Mouse (Mus musculus): ENCODE measurements around the gene Slc35e3. TPM values are rescaled to one million over a fixed set of nuclear protein-coding genes. Genes with fewer than 3 reads are reported as not detected.
A peak's percentile ranks its signal among the peaks of the same experiment; 100 is the strongest.

The Slc35e3 gene
- polyA plus RNA-seq, 1 experiment from 2014 or later: 34.0 TPM

DNA sequence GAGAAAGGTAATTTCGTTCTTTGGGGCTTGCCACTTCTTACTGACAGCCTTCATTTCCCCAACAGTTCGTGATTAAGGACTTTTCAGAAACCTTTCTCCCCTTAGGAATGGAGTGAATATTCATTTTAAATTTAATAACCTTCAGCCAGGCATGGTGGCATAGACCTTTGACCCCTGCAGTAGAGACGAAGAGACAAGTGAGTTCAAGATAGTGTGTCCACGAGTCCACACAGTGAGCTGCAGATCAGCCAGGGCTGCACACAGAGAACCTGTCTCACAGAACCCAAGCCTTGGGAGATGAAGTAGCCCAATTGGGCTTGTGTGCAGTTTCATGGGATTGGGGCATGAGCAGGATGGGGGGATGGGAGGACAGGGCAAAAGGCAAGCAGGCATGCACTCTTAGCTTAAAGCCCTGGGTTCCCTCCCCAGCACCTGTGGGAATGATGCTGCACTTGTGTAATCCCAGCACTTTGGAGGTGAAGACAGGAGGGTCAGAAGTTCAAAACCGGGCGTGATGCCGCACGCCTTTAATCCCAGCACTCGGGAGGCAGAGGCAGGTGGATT is 33.9 kb downstream of the Slc35e3 start:
- 85% methylated on average over 9 of the region's 9 CpGs for WGBS
- no peak overlapping the region for H3K4me3 ChIP-seq
- no peak overlapping the region for H3K9ac ChIP-seq
- peaks cover 4% of the 10 kb centered on the region; the same call in 1 of the 2 replicates for H3K36me3 ChIP-seq
- H3K4me1 ChIP-seq: peaks cover 10% of the 10 kb centered on the region
- H3K4me2 ChIP-seq: no peak overlapping the region
- no peak overlapping the region for H3K27ac ChIP-seq
- H3K27me3 ChIP-seq: no peaks in the 10 kb centered on the region
- no peak for ATAC-seq (ENCODE audit: insufficient number of reproducible peaks, insufficient read depth, low FRiP score, low TSS enrichment, low read depth)
- H3K9me3 ChIP-seq: no peaks in the 10 kb centered on the region

DNA sequence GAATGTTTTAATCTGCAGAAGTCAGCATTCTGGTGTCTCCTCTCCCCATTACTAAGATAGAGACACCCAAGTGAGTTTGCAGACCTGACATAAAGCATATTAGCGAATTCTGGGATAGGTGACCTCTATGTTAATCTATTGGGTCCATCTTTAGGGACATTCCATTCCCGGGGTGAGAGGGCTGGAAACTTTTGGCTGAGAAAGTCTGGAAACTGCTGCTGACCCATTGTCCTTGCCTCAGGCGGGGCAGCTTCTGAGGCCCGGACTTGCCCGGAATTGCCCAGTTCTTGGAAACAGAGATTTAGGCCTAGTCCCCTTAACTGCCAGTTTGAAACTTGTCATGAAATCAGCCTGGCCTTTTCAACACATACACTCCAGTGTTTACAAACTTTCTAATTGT is 34.8 kb downstream of the Slc35e3 start:
- Histone ChIP-seq H3K9ac (no peak overlapping the region), H3K4me3 (peak overlapping the region; percentile 86), H3K4me1 (peaks cover 10% of the 10 kb centered on the region), H3K27ac (no peak overlapping the region), H3K36me3 (peaks cover 12% of the 10 kb centered on the region), H3K4me2 (peak overlapping the region; percentile 69), H3K27me3 (no peaks in the 10 kb centered on the region), H3K9me3 (no peaks in the 10 kb centered on the region)
- WGBS: 64% methylated on average over 5 of the region's 5 CpGs
- no peak for ATAC-seq (ENCODE audit: insufficient number of reproducible peaks, insufficient read depth, low FRiP score, low TSS enrichment, low read depth)

DNA sequence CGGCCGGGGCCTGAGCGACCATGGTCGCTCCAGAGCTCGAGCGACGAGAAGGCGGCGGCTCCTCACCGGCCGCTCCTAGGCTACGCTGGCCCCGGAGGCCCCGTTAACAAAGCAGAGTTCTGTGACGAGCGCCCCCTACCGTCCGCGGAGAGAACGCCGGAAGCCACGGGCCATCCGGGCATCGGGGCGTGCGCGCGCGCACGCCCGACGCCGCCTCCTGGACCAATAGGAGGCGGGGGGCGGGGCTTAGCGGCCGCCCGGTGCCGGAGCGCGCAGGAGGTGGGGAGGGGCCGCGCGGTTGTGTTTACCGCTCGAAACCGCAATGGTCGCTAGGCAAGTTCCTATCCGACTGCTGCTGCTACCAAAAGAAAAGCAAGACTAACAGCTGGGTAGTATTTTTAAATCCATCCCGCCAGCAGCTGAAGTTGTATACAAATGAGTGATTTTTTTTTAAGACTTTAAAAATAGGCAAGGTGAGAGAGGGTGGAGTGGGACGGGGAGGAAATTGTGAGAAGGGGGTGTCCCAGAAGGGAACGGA is 35.5 kb downstream of the Slc35e3 start, which contains the start of gene Mdm2:
Gene Mdm2 (minus strand): TSS at position 155 of the 538 bp plus-strand sequence.
- H3K4me3 ChIP-seq: peak within 1 kb of the TSS; percentile 86
- H3K4me1 ChIP-seq: peaks cover 10% of the 10 kb centered on the region
- peak within 1 kb of the TSS; percentile 98 for H3K27ac ChIP-seq
- H3K36me3 ChIP-seq: peaks cover 15% of the 10 kb centered on the region
- peak within 1 kb of the TSS; percentile 69 for H3K4me2 ChIP-seq
- H3K9me3 ChIP-seq: no peaks in the 10 kb centered on the region
- peak within 1 kb of the TSS; percentile 100 for H3K9ac ChIP-seq
- ATAC-seq (ENCODE audit: insufficient number of reproducible peaks, insufficient read depth, low FRiP score, low TSS enrichment, low read depth): peak; percentile 94
- under 1% methylated on average over 52 of the region's 52 CpGs for WGBS
- H3K27me3 ChIP-seq: no peaks in the 10 kb centered on the region

DNA sequence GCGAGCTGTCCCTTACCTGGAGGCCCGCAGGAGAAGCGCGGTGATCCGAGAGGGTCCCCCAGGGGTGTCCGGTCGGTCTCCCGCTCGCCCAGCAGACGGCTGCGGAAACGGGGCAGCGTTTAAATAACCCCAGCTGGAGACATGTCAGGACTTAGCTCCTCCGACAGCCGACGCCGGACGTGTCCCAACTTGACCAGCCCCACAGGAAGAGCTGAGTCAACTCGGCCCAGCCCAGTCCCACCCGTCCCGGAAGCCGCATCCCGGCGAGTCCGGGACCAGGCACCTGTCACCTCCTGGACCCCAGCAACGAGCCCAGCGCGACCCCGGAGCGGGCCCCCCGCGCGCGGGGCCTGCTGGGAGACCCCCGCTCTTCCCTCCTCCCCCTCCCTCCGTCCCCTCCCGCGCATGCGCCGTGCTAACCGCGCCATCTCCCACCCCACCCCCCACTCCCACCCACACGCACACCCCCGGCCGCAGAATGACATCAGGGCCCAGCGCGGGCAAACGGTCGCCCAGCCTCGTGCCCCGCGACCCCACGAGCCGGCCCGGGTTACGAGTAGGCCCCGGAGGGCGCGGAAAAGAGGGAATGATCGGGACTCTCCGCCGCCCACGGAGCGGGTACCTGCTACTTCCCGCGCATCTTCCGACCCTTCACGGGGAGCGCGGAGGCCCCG is 36.1 kb downstream of the Slc35e3 start:
- Histone ChIP-seq H3K27me3 (no peaks in the 10 kb centered on the region), H3K4me3 (peak overlapping the region; percentile 86), H3K4me1 (peaks cover 10% of the 10 kb centered on the region), H3K9ac (peak overlapping the region; percentile 100), H3K36me3 (peaks cover 21% of the 10 kb centered on the region), H3K9me3 (no peaks in the 10 kb centered on the region), H3K4me2 (peak overlapping the region; percentile 69), H3K27ac (peak overlapping the region; percentile 98)
- ATAC-seq (ENCODE audit: insufficient number of reproducible peaks, insufficient read depth, low FRiP score, low TSS enrichment, low read depth): peak; percentile 59
- WGBS: under 1% methylated on average over 47 of the region's 71 CpGs

DNA sequence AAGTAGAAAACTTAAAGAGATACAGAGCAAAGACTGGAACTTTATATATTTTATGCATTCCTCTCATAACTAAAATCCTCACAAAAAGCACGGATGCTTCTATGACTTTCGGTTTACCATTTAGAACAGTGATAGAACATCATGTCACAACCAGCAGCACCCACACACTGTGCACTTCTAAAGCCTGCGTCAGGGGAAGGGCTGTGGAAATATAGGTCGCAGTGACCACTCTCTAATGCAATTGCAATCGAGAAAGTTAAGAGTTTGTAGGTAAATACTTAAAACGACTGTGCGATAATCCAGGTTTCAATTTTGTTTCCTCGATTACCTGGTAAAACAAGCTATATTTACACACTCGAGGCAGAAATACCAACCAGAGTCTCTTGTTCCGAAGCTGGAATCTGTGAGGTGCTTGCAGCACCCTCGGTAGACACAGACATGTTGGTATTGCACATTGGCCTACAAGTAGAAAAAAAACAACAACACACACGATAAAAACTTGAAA is 36.8 kb downstream of the Slc35e3 start:
- peak overlapping the region; percentile 100 for H3K9ac ChIP-seq
- WGBS: 47% methylated on average over 12 of the region's 12 CpGs
- no peaks in the 10 kb centered on the region for H3K9me3 ChIP-seq
- H3K27ac ChIP-seq: peak overlapping the region; percentile 98; the same call in 1 of the 2 replicates
- H3K27me3 ChIP-seq: no peaks in the 10 kb centered on the region
- peak overlapping the region; percentile 86 for H3K4me3 ChIP-seq
- peaks cover 26% of the 10 kb centered on the region for H3K36me3 ChIP-seq
- ATAC-seq (ENCODE audit: insufficient number of reproducible peaks, insufficient read depth, low FRiP score, low TSS enrichment, low read depth): no peak
- H3K4me2 ChIP-seq: peak overlapping the region; percentile 69
- H3K4me1 ChIP-seq: peaks cover 10% of the 10 kb centered on the region

DNA sequence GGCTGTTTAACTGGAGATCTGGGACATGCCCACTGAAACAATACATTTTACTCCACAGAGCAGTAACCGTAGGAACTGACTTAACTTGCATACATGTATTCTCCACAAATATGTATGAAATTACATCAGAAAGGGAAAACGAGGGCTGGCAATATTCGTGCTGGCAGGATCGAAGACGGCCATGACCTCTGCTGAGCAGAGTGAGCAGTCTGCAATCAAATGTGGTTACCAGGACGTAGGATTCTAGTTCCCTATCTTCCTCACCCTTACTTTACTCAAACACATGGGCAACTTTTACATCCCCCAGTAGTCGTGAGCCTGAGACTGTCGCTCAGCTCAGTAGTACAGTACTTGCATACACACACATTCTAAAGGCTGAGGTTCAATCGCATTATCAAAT is 37.3 kb downstream of the Slc35e3 start:
- H3K4me1 ChIP-seq: peaks cover 10% of the 10 kb centered on the region
- H3K4me3 ChIP-seq: peak overlapping the region; percentile 86
- peak overlapping the region; percentile 100 for H3K9ac ChIP-seq
- peak overlapping the region; percentile 69 for H3K4me2 ChIP-seq
- ATAC-seq (ENCODE audit: insufficient number of reproducible peaks, insufficient read depth, low FRiP score, low TSS enrichment, low read depth): no peak
- no peaks in the 10 kb centered on the region for H3K9me3 ChIP-seq
- WGBS: 85% methylated on average over 9 of the region's 9 CpGs
- no peak overlapping the region for H3K27ac ChIP-seq
- peaks cover 30% of the 10 kb centered on the region for H3K36me3 ChIP-seq
- H3K27me3 ChIP-seq: no peaks in the 10 kb centered on the region

DNA sequence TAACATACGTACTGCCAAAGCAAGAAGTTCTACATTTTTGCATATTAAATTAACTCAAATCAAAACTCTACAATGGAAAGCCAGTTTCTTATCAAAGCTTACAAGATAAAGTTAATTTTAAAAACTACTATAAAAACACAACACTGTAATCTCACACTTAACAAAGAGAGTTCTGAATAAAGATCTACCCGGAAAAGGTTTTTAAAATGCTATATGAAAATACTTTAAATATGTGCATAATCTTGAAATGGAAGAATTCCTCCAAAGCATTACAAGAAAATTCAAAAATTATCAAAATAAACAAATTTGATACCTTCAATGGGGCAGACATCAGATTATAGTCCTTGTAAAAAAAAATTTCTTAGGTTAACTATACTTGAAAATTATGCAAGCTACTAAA is 37.8 kb downstream of the Slc35e3 start:
- H3K4me3 ChIP-seq: 0 out of 2 replicates have a peak overlapping the region, but pooled peaks have one; percentile 86
- peaks cover 35% of the 10 kb centered on the region for H3K36me3 ChIP-seq
- H3K27ac ChIP-seq: no peak overlapping the region
- no peak overlapping the region for H3K9ac ChIP-seq
- no peaks in the 10 kb centered on the region for H3K9me3 ChIP-seq
- WGBS: 95% methylated on average over 2 of the region's 2 CpGs
- peak overlapping the region; percentile 69; the same call in 1 of the 2 replicates for H3K4me2 ChIP-seq
- H3K27me3 ChIP-seq: no peaks in the 10 kb centered on the region
- peaks cover 10% of the 10 kb centered on the region for H3K4me1 ChIP-seq
- no peak for ATAC-seq (ENCODE audit: insufficient number of reproducible peaks, insufficient read depth, low FRiP score, low TSS enrichment, low read depth)

DNA sequence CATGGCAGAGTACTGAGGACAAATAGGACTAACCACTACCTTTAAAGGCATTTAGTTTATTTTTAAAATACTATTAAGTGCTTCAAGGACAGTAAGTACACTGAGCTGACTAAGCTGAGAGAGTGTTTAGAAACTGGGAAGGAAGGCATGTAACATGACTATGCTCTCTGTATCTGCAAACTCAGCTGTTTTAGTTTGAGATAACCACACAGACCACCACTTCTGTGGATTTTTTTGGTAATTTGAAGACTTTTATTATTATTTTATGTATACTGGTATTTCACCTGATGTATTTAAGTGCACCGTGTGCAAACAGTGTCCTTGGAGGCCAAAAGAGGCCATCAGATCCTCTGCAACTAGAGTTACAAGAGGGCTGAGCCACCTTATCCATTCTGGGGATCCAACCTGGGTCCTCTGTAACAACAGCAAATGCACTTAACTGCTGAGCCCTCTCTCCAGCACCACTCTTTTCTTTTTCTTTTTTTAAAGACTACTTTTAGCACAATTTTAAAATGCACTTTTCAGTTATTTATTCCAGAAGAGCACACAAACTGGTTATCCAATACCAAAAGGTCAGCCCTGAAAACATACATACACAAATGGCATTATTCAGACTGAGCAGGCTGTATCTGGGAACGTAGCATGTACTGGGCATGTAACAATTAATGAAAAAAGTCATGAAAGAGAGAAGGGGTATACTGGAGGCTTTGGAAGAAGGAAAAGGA is 38.9 kb downstream of the Slc35e3 start:
- Histone ChIP-seq H3K4me2 (no peak overlapping the region), H3K27ac (no peak overlapping the region), H3K4me3 (no peak overlapping the region), H3K9me3 (no peaks in the 10 kb centered on the region), H3K36me3 (peaks cover 44% of the 10 kb centered on the region), H3K4me1 (peaks cover 10% of the 10 kb centered on the region), H3K27me3 (no peaks in the 10 kb centered on the region), H3K9ac (no peak overlapping the region)
- WGBS: 91% methylated on average over 2 of the region's 2 CpGs
- ATAC-seq (ENCODE audit: insufficient number of reproducible peaks, insufficient read depth, low FRiP score, low TSS enrichment, low read depth): no peak

DNA sequence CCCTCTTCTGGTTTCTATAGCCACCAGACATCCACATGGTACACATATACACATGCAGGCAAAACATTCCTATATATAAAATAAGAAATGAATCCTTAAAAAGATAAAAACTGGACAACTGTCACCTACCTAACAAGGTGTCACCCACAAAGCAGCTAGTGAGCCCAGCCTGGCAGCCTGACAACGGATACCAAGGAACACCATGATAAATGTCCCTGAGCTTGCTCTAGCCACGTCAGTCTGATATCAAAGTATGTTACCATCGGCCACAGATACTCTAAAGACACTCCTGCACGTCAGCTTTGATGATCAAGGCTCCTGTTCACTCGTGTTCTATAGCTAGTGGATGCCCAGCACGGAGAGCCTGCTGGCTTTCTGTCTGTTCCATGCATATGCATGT is 39.7 kb downstream of the Slc35e3 start:
- Histone ChIP-seq H3K4me2 (no peak overlapping the region), H3K4me3 (no peak overlapping the region), H3K9me3 (no peaks in the 10 kb centered on the region), H3K27ac (no peak overlapping the region), H3K4me1 (peaks cover 10% of the 10 kb centered on the region), H3K27me3 (no peaks in the 10 kb centered on the region), H3K36me3 (peaks cover 52% of the 10 kb centered on the region), H3K9ac (no peak overlapping the region)
- ATAC-seq (ENCODE audit: insufficient number of reproducible peaks, insufficient read depth, low FRiP score, low TSS enrichment, low read depth): no peak
- 91% methylated on average over 6 of the region's 6 CpGs for WGBS

DNA sequence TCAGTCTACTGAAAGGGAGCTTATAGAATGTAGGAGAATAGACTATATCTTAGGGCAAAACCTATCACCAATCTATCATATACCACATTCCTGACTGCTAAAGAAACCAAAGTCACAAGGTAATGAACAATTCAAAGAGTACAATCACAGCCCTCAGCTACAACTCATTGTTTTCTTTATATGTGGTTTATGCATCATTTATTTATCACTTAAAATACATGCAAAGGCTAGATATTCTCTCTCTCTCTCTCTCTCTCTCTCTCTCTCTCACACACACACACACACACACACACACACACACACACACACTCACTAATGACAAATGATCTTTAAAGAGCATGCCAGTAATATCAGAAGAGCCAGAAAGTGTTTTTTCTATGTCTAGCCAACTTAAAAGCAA is 40.4 kb downstream of the Slc35e3 start:
- Histone ChIP-seq H3K36me3 (peaks cover 56% of the 10 kb centered on the region), H3K4me2 (no peak overlapping the region), H3K9ac (no peak overlapping the region), H3K27ac (no peak overlapping the region), H3K9me3 (no peaks in the 10 kb centered on the region), H3K4me1 (peaks cover 10% of the 10 kb centered on the region), H3K4me3 (no peak overlapping the region), H3K27me3 (no peaks in the 10 kb centered on the region)
- no peak for ATAC-seq (ENCODE audit: insufficient number of reproducible peaks, insufficient read depth, low FRiP score, low TSS enrichment, low read depth)

DNA sequence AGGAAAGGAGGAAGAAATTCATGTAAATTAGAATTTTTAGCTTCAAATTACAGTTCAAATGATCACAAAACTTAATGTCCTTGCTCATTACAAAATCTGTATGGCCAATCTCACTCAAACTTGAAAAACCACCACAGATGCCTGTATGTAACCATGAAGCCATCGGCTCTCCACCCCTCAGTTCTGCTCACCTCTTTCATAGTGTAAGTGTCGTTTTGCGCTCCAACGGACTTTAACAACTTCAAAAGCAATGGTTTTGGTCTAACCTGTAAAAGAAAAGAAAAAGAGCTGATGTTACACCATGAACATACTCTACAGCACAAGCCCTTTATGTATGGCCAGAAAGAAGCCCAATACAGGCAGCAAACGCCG is 41.2 kb downstream of the Slc35e3 start:
- H3K9me3 ChIP-seq: no peaks in the 10 kb centered on the region
- 95% methylated on average over 6 of the region's 6 CpGs for WGBS
- peaks cover 10% of the 10 kb centered on the region for H3K4me1 ChIP-seq
- H3K9ac ChIP-seq: no peak overlapping the region
- no peak overlapping the region for H3K4me2 ChIP-seq
- ATAC-seq (ENCODE audit: insufficient number of reproducible peaks, insufficient read depth, low FRiP score, low TSS enrichment, low read depth): no peak
- H3K27me3 ChIP-seq: no peaks in the 10 kb centered on the region
- no peak overlapping the region for H3K4me3 ChIP-seq
- H3K36me3 ChIP-seq: peaks cover 65% of the 10 kb centered on the region
- no peak overlapping the region for H3K27ac ChIP-seq

Measured in embryonic facial prominence, embryonic 13.5 days (tissue).